Mouse (Mus musculus): Measurements from ENCODE around the gene Rnf213.

Gene Rnf213

GRCm38 (mm10) chr11:119390271-119391231 is 2.3 kb upstream of the Rnf213 start:
- peak; percentile 74 for DNase-seq (ENCODE audit: low read depth)

GRCm38 (mm10) chr11:119391386-119392000 is 1.4 kb upstream of the Rnf213 start:
- peak; percentile 42 for DNase-seq (ENCODE audit: low read depth)

- peak; percentile 63 for DNase-seq (ENCODE audit: low read depth)
Measured at GRCm38 (mm10) chr11:119392001-119392614, 792 bp upstream of the Rnf213 start.

- DNase-seq (ENCODE audit: low read depth), result no peak
Measured at GRCm38 (mm10) chr11:119393483-119393804, 544 bp downstream of the Rnf213 start.

GRCm38 (mm10) chr11:119394210-119394609 is 1.3 kb downstream of the Rnf213 start:
- no peak for DNase-seq (ENCODE audit: low read depth)

GRCm38 (mm10) chr11:119395394-119395793 is 2.5 kb downstream of the Rnf213 start:
- DNase-seq (ENCODE audit: low read depth), result no peak

GRCm38 (mm10) chr11:119395931-119396330 is 3.0 kb downstream of the Rnf213 start:
- no peak for DNase-seq (ENCODE audit: low read depth)

GRCm38 (mm10) chr11:119396461-119396860 is 3.6 kb downstream of the Rnf213 start:
- no peak for DNase-seq (ENCODE audit: low read depth)

- no peak for DNase-seq (ENCODE audit: low read depth)
Measured at GRCm38 (mm10) chr11:119402501-119403160, 9.7 kb downstream of the Rnf213 start.

- peak; percentile 77 for DNase-seq (ENCODE audit: low read depth)
Measured at GRCm38 (mm10) chr11:119404627-119405026, 11.7 kb downstream of the Rnf213 start.

GRCm38 (mm10) chr11:119407381-119407780 is 14.5 kb downstream of the Rnf213 start:
- no peak for DNase-seq (ENCODE audit: low read depth)

- no peak for DNase-seq (ENCODE audit: low read depth)
Measured at GRCm38 (mm10) chr11:119407977-119408376, 15.1 kb downstream of the Rnf213 start.

GRCm38 (mm10) chr11:119419327-119420118 is 26.6 kb downstream of the Rnf213 start:
- DNase-seq (ENCODE audit: low read depth), result no peak

GRCm38 (mm10) chr11:119420426-119420825 is 27.5 kb downstream of the Rnf213 start:
- DNase-seq (ENCODE audit: low read depth), result no peak

- no peak for DNase-seq (ENCODE audit: low read depth)
Measured at GRCm38 (mm10) chr11:119427431-119427830, 34.5 kb downstream of the Rnf213 start.

- DNase-seq (ENCODE audit: low read depth), result no peak
Measured at GRCm38 (mm10) chr11:119427986-119428385, 35.1 kb downstream of the Rnf213 start.

- DNase-seq (ENCODE audit: low read depth), result peak; percentile 52
Measured at GRCm38 (mm10) chr11:119428649-119429136, 35.8 kb downstream of the Rnf213 start.

- DNase-seq (ENCODE audit: low read depth), result no peak
Measured at GRCm38 (mm10) chr11:119431516-119431915, 38.6 kb downstream of the Rnf213 start.

GRCm38 (mm10) chr11:119432706-119433105 is 39.8 kb downstream of the Rnf213 start:
- no peak for DNase-seq (ENCODE audit: low read depth)

GRCm38 (mm10) chr11:119434316-119434715 is 41.4 kb downstream of the Rnf213 start:
- DNase-seq (ENCODE audit: low read depth), result no peak

All from NIH3T3 (cell line).